Mouse (Mus musculus) right cerebral cortex, postnatal 10 days (tissue): Measurements from ENCODE around the gene Nr5a2.

ENCODE experiments used
- DNase-seq, 2 experiments: peaks; one replicate each; pipeline ENCODE4 v3.0.0; 2021; ENCODE audit warnings: low spot score in 2 of 2

The Nr5a2 gene

GRCm38 (mm10) chr1:136910144-136910543, 50.1 kb downstream of the Nr5a2 start:
- DNase-seq = no peak

- no peak for DNase-seq
Observed at GRCm38 (mm10) chr1:136909494-136910037, 50.7 kb downstream of the Nr5a2 start.

- no peak for DNase-seq
Observed at GRCm38 (mm10) chr1:136898130-136898529, 62.1 kb downstream of the Nr5a2 start.

- no peak for DNase-seq
Observed at GRCm38 (mm10) chr1:136896351-136896750, 63.9 kb downstream of the Nr5a2 start.

- no peak for DNase-seq
Observed at GRCm38 (mm10) chr1:136895877-136896276, 64.4 kb downstream of the Nr5a2 start.

- DNase-seq = no peak
Observed at GRCm38 (mm10) chr1:136894753-136895152, 65.5 kb downstream of the Nr5a2 start.

GRCm38 (mm10) chr1:136893162-136893561, 67.1 kb downstream of the Nr5a2 start:
- no peak for DNase-seq

- DNase-seq = no peak
Observed at GRCm38 (mm10) chr1:136890439-136890838, 69.8 kb downstream of the Nr5a2 start.

GRCm38 (mm10) chr1:136888704-136889103, 71.5 kb downstream of the Nr5a2 start:
- DNase-seq = no peak

- no peak for DNase-seq
Observed at GRCm38 (mm10) chr1:136886678-136887077, 73.6 kb downstream of the Nr5a2 start.

GRCm38 (mm10) chr1:136883458-136884174, 76.6 kb downstream of the Nr5a2 start:
- no peak for DNase-seq

- DNase-seq = no peak
Observed at GRCm38 (mm10) chr1:136880260-136880659, 80.0 kb downstream of the Nr5a2 start.

- DNase-seq = no peak
Observed at GRCm38 (mm10) chr1:136875006-136875405, 85.2 kb downstream of the Nr5a2 start.

GRCm38 (mm10) chr1:136868955-136869354, 91.3 kb downstream of the Nr5a2 start:
- DNase-seq = no peak

GRCm38 (mm10) chr1:136868285-136868684, 92.0 kb downstream of the Nr5a2 start:
- no peak for DNase-seq

GRCm38 (mm10) chr1:136866481-136867092, 93.7 kb downstream of the Nr5a2 start:
- no peak for DNase-seq

GRCm38 (mm10) chr1:136863209-136863608, 97.0 kb downstream of the Nr5a2 start:
- no peak for DNase-seq

GRCm38 (mm10) chr1:136859454-136859853, 100.8 kb downstream of the Nr5a2 start:
- no peak for DNase-seq

- DNase-seq = no peak
Observed at GRCm38 (mm10) chr1:136858724-136859123, 101.5 kb downstream of the Nr5a2 start.

GRCm38 (mm10) chr1:136856104-136856503, 104.1 kb downstream of the Nr5a2 start:
- DNase-seq = no peak

- no peak for DNase-seq
Observed at GRCm38 (mm10) chr1:136848791-136849190, 111.5 kb downstream of the Nr5a2 start.

GRCm38 (mm10) chr1:136846081-136846480, 114.2 kb downstream of the Nr5a2 start:
- DNase-seq = no peak

GRCm38 (mm10) chr1:136845341-136845740, 114.9 kb downstream of the Nr5a2 start:
- DNase-seq = no peak
